Mouse (Mus musculus) spleen, adult 2 months (tissue): ENCODE measurements around the gene Unc5c. TPM values are rescaled to one million over a fixed set of nuclear protein-coding genes. Genes with fewer than 3 reads are reported as not detected.

Source experiments
- DNase-seq, 2 experiments: peaks; one replicate each; pipeline versions ENCODE4 v3.0.0 to v3.0.0-alpha.2; 2012 to 2021; ENCODE audit warnings: low spot score in 2 of 2, low read depth in 1 of 2
- H3K27ac ChIP-seq: fragments of 200-500 bp; 2 replicates; pipeline ENCODE4 v1.5.1; 2012; ENCODE audit warnings: low read length, inconsistent platforms; ENCODE audit not compliant: insufficient read depth
- H3K27me3 ChIP-seq: fragments of 200-500 bp; 2 replicates; pipeline ENCODE4 v1.6.1; 2012; ENCODE audit warnings: mild to moderate bottlenecking, moderate library complexity, low read length, inconsistent platforms; ENCODE audit not compliant: control insufficient read depth, insufficient read depth
- H3K36me3 ChIP-seq: fragments of 200-500 bp; 2 replicates; pipeline ENCODE4 v1.6.1; 2012; ENCODE audit warnings: mild to moderate bottlenecking, low read length, inconsistent platforms; ENCODE audit not compliant: control insufficient read depth, insufficient read depth
- H3K4me1 ChIP-seq: fragments of 200-500 bp; 2 replicates; pipeline ENCODE4 v1.6.1; 2011; ENCODE audit warnings: inconsistent platforms; ENCODE audit not compliant: control insufficient read depth, insufficient read depth, insufficient read length
- H3K4me3 ChIP-seq: fragments of 200-500 bp; 2 replicates; pipeline ENCODE4 v1.5.1; 2011; ENCODE audit warnings: mild to moderate bottlenecking, inconsistent platforms; ENCODE audit not compliant: insufficient read depth, insufficient read length; ENCODE audit errors: extremely low read depth
- CTCF ChIP-seq: fragments of 200-500 bp; IDR thresholded peaks from 2 replicates; pipeline ENCODE4 v1.5.1; 2011; ENCODE audit warnings: mild to moderate bottlenecking, inconsistent platforms; ENCODE audit not compliant: insufficient read depth, insufficient read length, insufficient replicate concordance; ENCODE audit errors: extremely low read depth
- POLR2A ChIP-seq: fragments of 200-500 bp; IDR thresholded peaks from 2 replicates; pipeline ENCODE4 v1.6.1; 2011; ENCODE audit warnings: low read depth, low read length, inconsistent platforms
- WGBS: fragments of 180-500 bp; shearing (Covaris S2); methylation state at CpG from one replicate; pipeline ENCODE4 v1.1.7; 2018; 5-methylcytosine and 5-hydroxymethylcytosine counted together
- polyA plus RNA-seq: library from polyadenylated mRNA; depleted of rRNA; stranded (reverse); fragments of >200 nt; gene quantifications from 2 replicates; pipeline ENCODE4 v1.2.3, GENCODE M21; 2012

The Unc5c gene
- polyA plus RNA-seq, 1 experiment, result 0.34 TPM

- no peak for DNase-seq
- WGBS, result 55% methylated on average over 1 of the region's 1 CpGs
- Histone ChIP-seq H3K4me3 (no peak overlapping the region), H3K4me1 (no peaks in the 10 kb centered on the region), H3K27me3 (no peaks in the 10 kb centered on the region), H3K36me3 (no peaks in the 10 kb centered on the region), H3K27ac (no peak overlapping the region)
- TF ChIP-seq CTCF, result no peak
- no peak for TF ChIP-seq POLR2A
Observed at GRCm38 (mm10) chr3:141626935-141627638, 162.1 kb downstream of the Unc5c start.

GRCm38 (mm10) chr3:141627639-141627977 is 162.6 kb downstream of the Unc5c start:
- no peak for DNase-seq
- TF ChIP-seq CTCF (no peak), POLR2A (no peak)
- no peak overlapping the region for H3K4me3 ChIP-seq
- 31% methylated on average over 5 of the region's 5 CpGs for WGBS
- no peak overlapping the region for H3K27ac ChIP-seq
- H3K4me1 ChIP-seq, result no peaks in the 10 kb centered on the region
- no peaks in the 10 kb centered on the region for H3K27me3 ChIP-seq
- H3K36me3 ChIP-seq, result no peaks in the 10 kb centered on the region

- TF ChIP-seq POLR2A (no peak), CTCF (no peak)
- WGBS, result 45% methylated on average over 1 of the region's 1 CpGs
- Histone ChIP-seq H3K4me1 (no peaks in the 10 kb centered on the region), H3K27ac (no peak overlapping the region), H3K36me3 (no peaks in the 10 kb centered on the region), H3K27me3 (no peaks in the 10 kb centered on the region), H3K4me3 (no peak overlapping the region)
- DNase-seq, result no peak
Observed at GRCm38 (mm10) chr3:141629431-141629830, 164.4 kb downstream of the Unc5c start.

GRCm38 (mm10) chr3:141637900-141638299 is 172.9 kb downstream of the Unc5c start:
- Histone ChIP-seq H3K36me3 (no peaks in the 10 kb centered on the region), H3K27me3 (no peaks in the 10 kb centered on the region), H3K27ac (no peak overlapping the region), H3K4me1 (no peaks in the 10 kb centered on the region), H3K4me3 (no peak overlapping the region)
- 70% methylated on average over 1 of the region's 1 CpGs for WGBS
- DNase-seq, result no peak
- TF ChIP-seq CTCF (no peak), POLR2A (no peak)

GRCm38 (mm10) chr3:141644264-141644663 is 179.2 kb downstream of the Unc5c start:
- Histone ChIP-seq H3K27ac (no peak overlapping the region), H3K27me3 (no peaks in the 10 kb centered on the region), H3K4me3 (no peak overlapping the region), H3K36me3 (no peaks in the 10 kb centered on the region), H3K4me1 (no peaks in the 10 kb centered on the region)
- no peak for TF ChIP-seq CTCF
- 42% methylated on average over 5 of the region's 5 CpGs for WGBS
- no peak for DNase-seq

- TF ChIP-seq POLR2A, result no peak
- no peaks in the 10 kb centered on the region for H3K27me3 ChIP-seq
- WGBS, result 88% methylated on average over 2 of the region's 2 CpGs
- no peak overlapping the region for H3K27ac ChIP-seq
- H3K4me3 ChIP-seq, result no peak overlapping the region
- no peaks in the 10 kb centered on the region for H3K4me1 ChIP-seq
- DNase-seq, result no peak
- no peaks in the 10 kb centered on the region for H3K36me3 ChIP-seq
Observed at GRCm38 (mm10) chr3:141646588-141646987, 181.6 kb downstream of the Unc5c start.

- WGBS, result 80% methylated on average over 3 of the region's 3 CpGs
- H3K4me3 ChIP-seq, result no peak overlapping the region
- H3K27me3 ChIP-seq, result no peaks in the 10 kb centered on the region
- H3K36me3 ChIP-seq, result no peaks in the 10 kb centered on the region
- DNase-seq, result no peak
- TF ChIP-seq CTCF (no peak), POLR2A (no peak)
- no peaks in the 10 kb centered on the region for H3K4me1 ChIP-seq
- no peak overlapping the region for H3K27ac ChIP-seq
Observed at GRCm38 (mm10) chr3:141650658-141651057, 185.6 kb downstream of the Unc5c start.
